Mouse (Mus musculus) liver, embryonic 15.5 days (tissue): ENCODE measurements around the gene Eps8. TPM values are rescaled to one million over a fixed set of nuclear protein-coding genes. Genes with fewer than 3 reads are reported as not detected.
"Not testable (repeated sequence)": the region's sequence is repeated elsewhere in the genome, so short reads cannot be mapped to it uniquely, and the experiment has no call there.

Experiments used
- ATAC-seq: fragments of 200-750 bp; cut with Nextera tagmentation; 2 replicates; pipeline ENCODE4 v1.8.0; 2017; ENCODE audit warnings: moderate number of reproducible peaks, mild to moderate bottlenecking, moderate library complexity; ENCODE audit not compliant: insufficient read depth
- H3K27ac ChIP-seq: fragments of 300-500 bp; sonication (generic); replicated peaks from 2 replicates; pipeline ENCODE4 v1.5.1; 2015; ENCODE audit warnings: mild to moderate bottlenecking, inconsistent platforms
- H3K27me3 ChIP-seq: fragments of 300-500 bp; sonication (generic); 2 replicates; pipeline ENCODE4 v1.6.1; 2015; ENCODE audit warnings: mild to moderate bottlenecking, inconsistent platforms
- H3K36me3 ChIP-seq: fragments of 300-500 bp; sonication (generic); replicated peaks from 2 replicates; pipeline ENCODE4 v1.6.1; 2015; ENCODE audit warnings: moderate library complexity, mild to moderate bottlenecking, inconsistent platforms
- H3K4me1 ChIP-seq: fragments of 300-500 bp; sonication (generic); replicated peaks from 2 replicates; pipeline ENCODE4 v1.6.1; 2015; ENCODE audit warnings: inconsistent platforms
- H3K4me2 ChIP-seq: fragments of 300-500 bp; sonication (generic); 2 replicates; pipeline ENCODE4 v1.6.1; 2015; ENCODE audit warnings: moderate library complexity, mild to moderate bottlenecking, inconsistent platforms
- H3K4me3 ChIP-seq: fragments of 300-500 bp; sonication (generic); replicated peaks from 2 replicates; pipeline ENCODE4 v1.5.1; 2015; ENCODE audit warnings: mild to moderate bottlenecking, inconsistent platforms
- H3K9ac ChIP-seq: fragments of 300-500 bp; sonication (generic); 2 replicates; pipeline ENCODE4 v1.6.1; 2015; ENCODE audit warnings: moderate library complexity, mild to moderate bottlenecking, inconsistent platforms
- H3K9me3 ChIP-seq: fragments of 300-500 bp; sonication (generic); replicated peaks from 2 replicates; pipeline ENCODE4 v1.6.1; 2016; ENCODE audit warnings: inconsistent platforms
- WGBS: fragments of 180-500 bp; shearing (Covaris S2); methylation state at CpG from one replicate; pipeline ENCODE4 v1.1.7; 2015; ENCODE audit warnings: mixed read lengths; ENCODE audit not compliant: insufficient replicate concordance; 5-methylcytosine and 5-hydroxymethylcytosine counted together
- polyA plus RNA-seq: library from polyadenylated mRNA; unstranded; fragments of >200 nt; fragmentation: Nextera tagmentation; extraction: Ambion mirVana; gene quantifications from 2 replicates; pipeline ENCODE4 v1.2.1, GENCODE M21; 2015

Gene Eps8
- polyA plus RNA-seq, 1 experiment from 2014 or later, result 2.5 TPM

DNA sequence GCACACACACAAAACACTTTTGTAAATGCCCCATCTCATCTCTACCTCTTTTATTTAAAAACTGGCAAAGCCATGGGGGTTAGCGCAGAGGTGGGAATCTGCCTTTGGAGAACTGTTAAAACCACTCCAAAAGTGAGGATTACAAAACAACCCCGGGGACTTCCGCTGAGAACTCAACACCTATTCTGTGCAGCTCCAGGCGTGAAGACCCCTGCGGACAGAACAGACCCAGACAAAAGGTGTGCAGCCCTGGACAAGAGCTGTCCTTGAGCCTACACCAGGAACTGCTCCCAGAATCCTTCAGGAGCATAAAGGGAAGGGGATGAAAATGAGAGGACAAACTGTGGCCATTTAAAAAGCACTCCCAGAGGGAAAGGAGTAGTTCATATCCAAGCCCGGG lies 159.4 kb downstream of the Eps8 start:
- Histone ChIP-seq H3K27me3 (no peaks in the 10 kb centered on the region), H3K9me3 (no peaks in the 10 kb centered on the region), H3K27ac (no peak overlapping the region), H3K4me3 (no peak overlapping the region), H3K4me2 (no peak overlapping the region), H3K36me3 (no peaks in the 10 kb centered on the region), H3K9ac (no peak overlapping the region), H3K4me1 (no peaks in the 10 kb centered on the region)
- ATAC-seq, result no peak
- 67% methylated on average over 6 of the region's 6 CpGs for WGBS

DNA sequence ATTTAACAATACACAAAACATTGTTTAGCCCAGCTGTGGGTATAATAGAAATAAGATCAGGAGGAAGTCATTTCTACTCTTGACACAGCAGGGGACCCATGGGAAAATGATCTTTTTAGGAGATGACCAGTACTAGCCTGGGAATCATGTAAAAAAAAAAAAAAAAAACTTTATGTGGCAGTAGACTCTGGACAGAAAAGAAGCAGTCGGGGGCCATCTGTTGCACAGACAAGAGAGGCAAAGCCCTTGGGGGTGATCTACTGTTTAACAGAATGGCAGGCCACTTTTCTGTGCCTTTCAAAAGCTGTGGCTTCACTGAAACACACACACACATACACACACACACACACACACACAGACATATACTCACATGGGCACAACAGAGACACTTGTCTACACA lies 159.9 kb downstream of the Eps8 start:
- H3K9me3 ChIP-seq, result no peaks in the 10 kb centered on the region
- no peaks in the 10 kb centered on the region for H3K4me1 ChIP-seq
- no peaks in the 10 kb centered on the region for H3K27me3 ChIP-seq
- no peak for ATAC-seq
- H3K27ac ChIP-seq, result no peak overlapping the region
- no peak overlapping the region for H3K4me3 ChIP-seq
- H3K4me2 ChIP-seq, result no peak overlapping the region
- 71% methylated on average over 1 of the region's 1 CpGs for WGBS
- no peaks in the 10 kb centered on the region for H3K36me3 ChIP-seq
- no peak overlapping the region for H3K9ac ChIP-seq

DNA sequence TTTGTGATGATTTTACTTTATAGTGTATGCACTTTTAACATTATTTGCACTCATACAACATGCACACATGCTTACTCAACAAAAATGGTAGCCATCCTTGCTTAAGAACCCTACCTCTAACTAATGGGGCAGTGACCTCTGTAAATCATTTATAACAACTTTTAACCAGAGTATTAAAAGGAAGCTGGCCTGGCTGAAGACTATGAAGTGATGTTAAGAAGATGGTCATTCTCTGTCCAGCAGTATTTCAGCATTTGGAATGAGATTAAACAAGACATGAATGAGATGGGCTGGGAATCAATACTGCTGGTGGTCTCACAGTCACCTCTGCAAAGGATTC lies 160.6 kb downstream of the Eps8 start:
- H3K4me3 ChIP-seq, result no peak overlapping the region
- no peak overlapping the region for H3K27ac ChIP-seq
- no peaks in the 10 kb centered on the region for H3K27me3 ChIP-seq
- no peaks in the 10 kb centered on the region for H3K4me1 ChIP-seq
- H3K4me2 ChIP-seq, result no peak overlapping the region
- H3K9me3 ChIP-seq, result no peaks in the 10 kb centered on the region
- no peak overlapping the region for H3K9ac ChIP-seq
- no peak for ATAC-seq
- no peaks in the 10 kb centered on the region for H3K36me3 ChIP-seq

DNA sequence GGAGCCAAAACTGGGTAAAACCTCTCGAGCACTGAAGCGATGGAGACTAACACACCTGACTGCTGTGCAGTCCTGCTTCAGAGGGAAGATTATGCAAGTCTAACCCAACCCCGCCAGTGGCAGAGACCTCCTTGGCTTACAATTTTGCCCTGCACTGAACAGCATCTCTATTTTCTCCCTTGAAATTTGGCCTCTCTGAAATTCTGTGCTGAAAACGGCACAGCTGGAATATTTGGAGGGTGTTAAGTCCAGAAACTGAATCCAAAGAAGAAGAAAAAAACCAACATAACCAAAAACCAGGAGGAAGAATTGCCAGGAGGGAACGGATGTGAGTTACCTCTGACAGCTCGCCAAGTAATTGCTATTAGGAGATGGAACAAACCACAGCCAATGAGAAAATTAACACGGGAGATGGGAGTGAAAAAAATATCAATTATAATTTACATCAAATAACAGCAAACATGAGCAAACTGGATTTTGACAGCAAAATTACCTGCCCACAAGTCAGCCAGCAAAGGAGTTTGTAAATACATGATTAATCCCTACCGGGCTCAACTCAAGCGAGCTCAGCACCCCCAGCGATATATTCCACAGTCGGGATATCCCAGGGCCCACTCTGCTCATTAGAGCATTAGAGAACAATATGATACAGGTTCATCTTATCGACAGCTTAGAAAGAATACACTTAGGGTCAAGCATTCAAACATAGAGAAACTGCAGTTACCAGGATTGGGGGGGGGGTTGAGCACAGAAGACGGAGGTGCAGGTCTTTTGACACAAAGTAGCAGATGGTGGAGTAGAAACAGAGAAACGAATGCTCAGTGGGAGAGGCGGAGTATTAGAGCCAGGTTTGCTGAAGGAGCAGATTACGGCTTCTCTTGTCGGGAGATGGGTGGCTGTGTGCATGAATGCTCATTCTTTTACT lies 161.2 kb downstream of the Eps8 start:
- ATAC-seq, result no peak
- H3K9ac ChIP-seq, result no peak overlapping the region
- no peak overlapping the region for H3K27ac ChIP-seq
- H3K36me3 ChIP-seq, result no peaks in the 10 kb centered on the region
- H3K27me3 ChIP-seq, result no peaks in the 10 kb centered on the region
- no peaks in the 10 kb centered on the region for H3K9me3 ChIP-seq
- no peaks in the 10 kb centered on the region for H3K4me1 ChIP-seq
- no peak overlapping the region for H3K4me2 ChIP-seq
- H3K4me3 ChIP-seq, result no peak overlapping the region
- WGBS, result 69% methylated on average over 17 of the region's 17 CpGs

DNA sequence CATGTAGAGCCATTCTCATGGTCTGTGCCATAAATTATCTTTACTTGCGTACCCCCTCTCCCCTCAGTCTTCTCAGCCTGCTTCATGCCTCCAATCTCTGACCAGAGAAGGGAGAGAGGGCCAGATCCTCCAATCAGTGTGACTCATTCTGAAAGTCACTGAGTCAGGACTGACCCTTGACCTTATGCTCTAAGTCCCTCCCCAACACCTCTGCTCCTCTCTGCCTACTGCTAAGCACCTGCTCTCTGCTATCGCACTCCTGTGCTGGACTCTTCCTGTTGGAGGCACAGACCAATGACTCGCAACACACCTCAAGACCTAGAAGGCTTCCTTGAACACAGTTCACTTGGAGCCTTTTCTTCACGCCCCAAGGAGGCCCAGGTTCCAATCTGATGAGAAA lies 162.1 kb downstream of the Eps8 start:
- Histone ChIP-seq H3K4me2 (no peak overlapping the region), H3K36me3 (no peaks in the 10 kb centered on the region), H3K9me3 (no peaks in the 10 kb centered on the region), H3K4me1 (no peaks in the 10 kb centered on the region), H3K27ac (no peak overlapping the region), H3K9ac (no peak overlapping the region), H3K4me3 (no peak overlapping the region), H3K27me3 (no peaks in the 10 kb centered on the region)
- no peak for ATAC-seq
- WGBS, result 69% methylated on average over 4 of the region's 4 CpGs

DNA sequence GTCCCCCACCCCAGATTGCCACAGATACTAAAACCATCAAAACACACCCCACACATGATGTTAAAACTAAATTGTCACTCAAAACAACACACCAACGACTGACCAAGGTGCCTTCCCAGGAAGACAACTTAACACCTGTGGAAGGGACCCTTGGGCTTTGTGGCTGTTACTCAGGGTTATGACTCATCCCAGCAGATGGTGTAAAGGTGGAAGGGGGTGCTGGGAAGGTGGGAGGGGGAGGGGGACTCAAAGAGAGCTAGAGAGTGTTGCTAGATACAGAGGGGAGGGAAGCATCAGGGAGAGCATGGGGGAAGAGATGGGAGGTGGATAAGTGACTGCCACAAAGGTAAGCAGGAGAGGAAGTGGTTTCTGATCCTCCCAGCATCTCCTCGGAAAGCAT lies 163.0 kb downstream of the Eps8 start:
- H3K36me3 ChIP-seq, result no peaks in the 10 kb centered on the region
- no peak overlapping the region for H3K9ac ChIP-seq
- no peak for ATAC-seq
- H3K4me2 ChIP-seq, result no peak overlapping the region
- no peak overlapping the region for H3K4me3 ChIP-seq
- H3K27ac ChIP-seq, result no peak overlapping the region
- 20% methylated on average over 2 of the region's 2 CpGs for WGBS
- no peaks in the 10 kb centered on the region for H3K4me1 ChIP-seq
- H3K9me3 ChIP-seq, result no peaks in the 10 kb centered on the region
- H3K27me3 ChIP-seq, result no peaks in the 10 kb centered on the region

DNA sequence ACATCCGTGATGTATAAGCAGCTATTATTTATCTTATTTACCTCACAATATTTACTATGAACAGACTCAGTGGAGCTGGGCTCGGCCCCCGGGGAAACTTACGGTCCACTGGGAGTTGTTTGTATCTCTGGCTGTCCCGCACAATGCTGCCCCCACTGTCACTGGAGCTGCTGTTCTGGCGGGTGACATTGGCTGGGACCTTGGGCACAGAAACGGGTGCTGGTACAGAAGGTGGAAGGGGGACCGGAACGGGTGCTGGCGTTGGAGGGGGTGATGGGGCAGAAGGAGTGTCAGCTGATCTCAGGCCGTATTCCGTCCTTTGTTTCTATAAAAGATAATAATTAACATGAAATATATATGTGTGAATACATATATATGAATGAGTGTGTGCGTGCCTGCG lies 164.6 kb downstream of the Eps8 start:
- Histone ChIP-seq H3K36me3 (no peaks in the 10 kb centered on the region), H3K4me2 (no peak overlapping the region), H3K4me3 (no peak overlapping the region), H3K9me3 (no peaks in the 10 kb centered on the region), H3K9ac (no peak overlapping the region), H3K27me3 (no peaks in the 10 kb centered on the region), H3K4me1 (no peaks in the 10 kb centered on the region), H3K27ac (no peak overlapping the region)
- 75% methylated on average over 14 of the region's 14 CpGs for WGBS
- no peak for ATAC-seq

DNA sequence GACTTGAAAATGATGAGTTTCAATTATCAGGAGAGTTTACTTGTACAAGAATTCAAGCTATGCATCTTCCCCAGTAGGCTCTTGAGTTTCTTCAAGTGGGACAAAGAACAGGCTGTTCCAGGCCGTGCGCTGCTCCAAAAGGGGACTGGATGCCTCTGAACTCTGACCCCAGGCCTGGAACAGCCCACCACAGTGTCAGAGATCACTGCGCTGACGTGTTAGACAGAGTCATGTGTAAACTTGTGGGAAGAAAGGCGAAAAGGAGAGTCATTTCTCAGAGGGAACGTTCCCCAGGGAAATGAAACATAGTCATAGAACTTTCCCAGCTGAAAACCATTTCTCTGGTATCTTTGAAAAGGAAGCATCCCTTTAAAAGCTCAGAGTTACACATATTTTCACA lies 167.2 kb downstream of the Eps8 start:
- Histone ChIP-seq H3K4me3 (no peak overlapping the region), H3K4me1 (no peaks in the 10 kb centered on the region), H3K27me3 (no peaks in the 10 kb centered on the region), H3K4me2 (no peak overlapping the region), H3K36me3 (no peaks in the 10 kb centered on the region), H3K9me3 (no peaks in the 10 kb centered on the region), H3K9ac (no peak overlapping the region), H3K27ac (no peak overlapping the region)
- no peak for ATAC-seq
- WGBS, result 70% methylated on average over 6 of the region's 6 CpGs

DNA sequence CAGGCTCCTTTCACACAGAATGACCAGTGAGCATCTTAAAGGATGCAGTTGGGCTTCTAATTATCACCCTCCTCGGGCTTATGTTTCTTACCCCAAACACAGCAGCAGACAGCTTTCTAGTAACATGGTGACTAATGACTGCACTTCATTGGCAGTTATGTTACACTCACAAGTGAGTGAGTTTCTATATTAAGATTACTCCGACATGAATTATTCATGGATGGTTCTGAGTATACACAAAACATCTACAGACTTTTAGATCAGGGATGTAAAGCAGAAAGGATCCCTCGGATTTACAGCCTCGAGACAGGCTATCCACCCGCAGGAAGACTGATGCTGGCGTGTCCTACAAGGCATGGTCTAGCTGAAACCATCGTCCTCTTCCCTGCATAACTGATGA lies 171.8 kb downstream of the Eps8 start:
- Histone ChIP-seq H3K9me3 (no peaks in the 10 kb centered on the region), H3K9ac (no peak overlapping the region), H3K4me3 (no peak overlapping the region), H3K36me3 (no peaks in the 10 kb centered on the region), H3K4me2 (no peak overlapping the region), H3K4me1 (no peaks in the 10 kb centered on the region), H3K27me3 (no peaks in the 10 kb centered on the region), H3K27ac (no peak overlapping the region)
- 72% methylated on average over 7 of the region's 7 CpGs for WGBS
- ATAC-seq, result no peak

DNA sequence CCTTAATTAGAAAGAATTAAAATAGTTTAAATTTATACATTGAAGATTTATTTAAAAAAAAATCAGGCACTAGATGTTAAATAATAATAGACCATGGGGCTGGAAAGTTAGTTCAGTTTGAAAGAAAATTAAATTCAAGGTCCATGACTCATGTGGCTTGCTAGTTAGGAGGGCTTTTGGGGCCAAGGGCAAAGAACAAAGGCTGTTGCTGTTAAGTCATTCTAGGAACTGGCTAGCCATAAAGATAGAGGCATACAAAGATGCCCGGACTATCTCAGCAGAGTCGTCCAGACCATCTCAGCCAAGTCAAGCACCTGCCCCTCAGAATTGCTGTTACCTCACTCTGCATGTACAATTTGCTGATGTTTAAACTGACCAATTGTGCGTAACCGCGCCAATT lies 179.0 kb downstream of the Eps8 start:
- not testable (repeated sequence) for ATAC-seq, H3K27ac ChIP-seq, H3K9me3 ChIP-seq, H3K27me3 ChIP-seq, H3K4me1 ChIP-seq, H3K9ac ChIP-seq, H3K4me3 ChIP-seq, H3K36me3 ChIP-seq, H3K4me2 ChIP-seq
- 67% methylated on average over 5 of the region's 5 CpGs for WGBS

DNA sequence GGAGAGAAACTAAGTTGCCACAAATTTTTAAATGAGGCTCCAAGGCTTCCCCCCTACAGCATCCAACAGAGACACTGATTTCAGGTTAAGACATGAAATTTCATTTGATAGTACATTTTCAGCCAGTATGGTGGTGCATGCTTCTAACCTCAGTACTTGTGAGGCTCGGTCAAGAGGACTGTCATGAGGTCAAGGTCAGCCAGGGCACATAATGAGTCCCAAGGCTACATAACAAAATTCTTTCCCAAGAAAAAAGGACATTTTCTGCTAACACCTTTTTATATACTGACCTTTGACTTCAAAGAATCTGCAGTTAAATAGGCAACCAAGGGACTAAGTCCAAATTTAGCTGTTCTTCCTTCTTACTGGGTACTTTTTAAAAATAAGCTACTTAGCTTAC lies 181.2 kb downstream of the Eps8 start:
- WGBS, result 47% methylated on average over 1 of the region's 1 CpGs
- H3K27me3 ChIP-seq, result no peaks in the 10 kb centered on the region

DNA sequence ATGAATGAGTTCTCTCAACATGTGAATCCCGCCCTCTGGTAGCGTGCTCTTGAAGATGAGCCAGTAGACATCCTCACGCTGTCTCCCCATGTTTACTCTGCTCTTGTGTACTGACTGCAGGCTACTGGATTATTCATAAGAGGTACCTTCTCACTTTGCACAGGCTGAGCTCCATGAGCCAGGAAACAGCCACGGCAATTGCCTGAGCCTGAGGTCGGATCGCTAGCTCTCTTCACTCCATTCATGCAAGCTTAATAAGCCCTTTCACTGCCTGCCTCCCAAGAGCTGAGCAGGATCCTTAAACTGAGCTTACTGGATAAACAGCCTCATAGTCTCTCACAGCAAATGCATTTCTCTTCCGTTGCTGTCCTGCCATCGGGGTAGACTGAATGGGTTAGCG lies 182.5 kb downstream of the Eps8 start:
- WGBS, result 75% methylated on average over 9 of the region's 9 CpGs
- Histone ChIP-seq H3K9ac (no peak overlapping the region), H3K27me3 (no peaks in the 10 kb centered on the region), H3K9me3 (no peaks in the 10 kb centered on the region), H3K27ac (no peak overlapping the region), H3K36me3 (no peaks in the 10 kb centered on the region), H3K4me3 (no peak overlapping the region), H3K4me1 (no peaks in the 10 kb centered on the region), H3K4me2 (no peak overlapping the region)
- ATAC-seq, result no peak

More for the DNA sequence above, 181.2 kb downstream of the Eps8 start:
- H3K9ac ChIP-seq, result no peak overlapping the region
- no peaks in the 10 kb centered on the region for H3K4me1 ChIP-seq
- H3K4me2 ChIP-seq, result no peak overlapping the region
- H3K9me3 ChIP-seq, result no peaks in the 10 kb centered on the region
- no peak for ATAC-seq
- H3K36me3 ChIP-seq, result no peaks in the 10 kb centered on the region
- H3K4me3 ChIP-seq, result no peak overlapping the region
- H3K27ac ChIP-seq, result no peak overlapping the region
